In the genomic region with DNA sequence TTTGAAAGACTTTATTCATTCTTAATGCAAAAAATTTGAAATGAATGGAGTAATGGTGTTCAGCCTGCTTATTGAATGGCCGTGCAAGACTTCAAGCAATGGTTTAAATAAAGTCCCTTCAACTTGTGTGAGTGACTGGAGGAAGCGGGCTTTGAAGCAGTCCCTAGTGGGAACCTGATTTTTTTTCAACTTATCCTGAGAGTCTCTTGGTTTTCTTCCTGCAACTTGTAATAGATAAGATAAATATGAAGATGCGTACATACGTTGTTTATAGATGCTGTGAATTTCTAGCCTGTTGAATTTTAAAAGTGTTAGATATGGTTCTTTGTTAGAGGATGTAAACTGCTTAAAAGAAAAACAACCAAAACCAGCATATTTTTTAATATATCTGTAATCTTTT, we compare ENCODE assay signal across 11 mouse cellular contexts.
"Had no signal": no experiment of that assay in that cellular context is flagged by ENCODE, and none has a peak within 500 bp of the region (broad histone marks: within the 10 kb centered on the region; RNA-seq: fewer than 3 reads in every experiment).

No protein-coding gene starts in this region.

- H3K4me3 ChIP-seq: liver, embryonic 13.5 days had no signal

- H3K9me3 ChIP-seq: liver, embryonic 13.5 days had no signal

- H3K36me3 ChIP-seq: liver, embryonic 13.5 days had no signal

- H3K27ac ChIP-seq: kidney, postnatal 0 days; liver, embryonic 13.5 days had no signal

- DNase-seq: kidney, postnatal 25 days; liver, embryonic 13.5 days; lung, adult 2 months; lung, postnatal 14 days; lung, postnatal 4 days; midbrain, embryonic 14.5 days; thymus, adult 18-20 months; thymus, postnatal 14 days; thymus, postnatal 4 days had no signal

- H3K9ac ChIP-seq: liver, embryonic 13.5 days had no signal

- H3K27me3 ChIP-seq: liver, embryonic 13.5 days had no signal

- H3K4me2 ChIP-seq: liver, embryonic 13.5 days; midbrain, embryonic 11.5 days had no signal
